Mouse (Mus musculus) kidney, postnatal 25 days (tissue): ENCODE data around the gene Olfr170.
"Not testable (repeated sequence)": the region's sequence is repeated elsewhere in the genome, so short reads cannot be mapped to it uniquely, and the experiment has no call there.

Source experiments
- DNase-seq, 2 experiments: peaks; one replicate each; pipeline ENCODE4 v3.0.0; 2021; ENCODE audit warnings: mixed read lengths in 2 of 2

Gene Olfr170

GRCm38 (mm10) chr16:19611782-19612181, at the start of gene Olfr170:
Gene Olfr170, minus strand, starts transcription at chr16:19611882.
- DNase-seq: not testable (repeated sequence)

DNA sequence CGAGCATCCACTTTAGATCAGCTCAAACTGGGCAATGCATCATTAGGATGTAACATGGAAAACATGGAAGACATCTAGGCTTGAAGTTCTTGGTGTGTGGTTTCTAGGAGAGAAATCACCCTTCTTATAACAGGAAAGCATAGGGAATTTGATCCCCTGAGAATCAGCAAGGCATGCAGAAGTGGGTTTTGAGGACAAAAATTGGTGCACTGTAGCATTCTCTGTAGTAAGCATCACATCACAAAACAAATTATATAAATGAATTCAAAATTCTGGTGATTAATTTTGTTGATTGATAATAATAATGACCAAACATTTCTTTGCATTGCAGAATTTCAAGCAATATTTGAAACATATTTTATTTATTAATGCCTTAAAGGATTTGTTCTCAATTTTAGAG, 18.1 kb upstream of the Olfr170 start, which contains the start of gene Olfr171:
TSS of gene Olfr171 (minus strand) at position 101 of the 400 bp plus-strand sequence.
- DNase-seq: no peak

- DNase-seq: no peak
Measured at GRCm38 (mm10) chr16:19603166-19603565, 8.5 kb downstream of the Olfr170 start.

- DNase-seq: not testable (repeated sequence)
Measured at GRCm38 (mm10) chr16:19571709-19572108, 40.0 kb downstream of the Olfr170 start, which contains the start of gene Olfr169. Gene Olfr169, minus strand, starts transcription at chr16:19571809.
